8 mouse cellular contexts compared by ENCODE assay signal in genomic region chr12:112551861-112552375, GRCm38 (mm10). TPM values are rescaled to one million over a fixed set of nuclear protein-coding genes. Genes with fewer than 3 reads are reported as not detected.
DNase-seq lines count a peak whose midpoint lies in the region; ATAC-seq and TF ChIP-seq lines count a peak whose summit lies in the region.

No protein-coding gene starts in this region.

- CTCF ChIA-PET in Patski (lab: Charles Lee), result interaction anchor here (0.6 to 2.8 kb wide), 26 partner anchors 10 to 406 kb away, joined by 3 to 21 read pairs (median 4); partner anchors contain the start of genes Adssl1, Kif26a and Tmem179

- in situ Hi-C loops in Patski (cut with MboI; ENCODE audit: low pct_unique_long_range_greater_than_20kb), result loop anchor here (5.0 kb wide), 1 partner anchor 65 kb away; no protein-coding TSS in a partner anchor

- no peak overlapping the region for H3K27ac ChIP-seq in hindbrain, embryonic 14.5 days

- peak; percentile 39 for ATAC-seq in Patski
- ATAC-seq in hindbrain, embryonic 14.5 days (ENCODE audit: low FRiP score), result peak; percentile 61

- H3K9me3 ChIP-seq in hindbrain, embryonic 14.5 days (ENCODE audit: control insufficient read depth, low read length), result no peaks in the 10 kb centered on the region

- no peaks in the 10 kb centered on the region for H3K36me3 ChIP-seq in hindbrain, embryonic 14.5 days (replicated peaks; ENCODE audit: control insufficient read depth, insufficient read depth)

- H3K27me3 ChIP-seq in Patski, result no peaks in the 10 kb centered on the region
- no peaks in the 10 kb centered on the region for H3K27me3 ChIP-seq in hindbrain, embryonic 14.5 days (ENCODE audit: control insufficient read depth, insufficient read depth, low read length)

- peak; percentile 33 for DNase-seq in Patski (ENCODE audit: low read depth, low spot score)
- DNase-seq in cerebellum, adult 9-11 months, result peak; percentile 82
- peak; percentile 84 to 98 for DNase-seq in frontal cortex, adult 2 months (ENCODE audit: extremely low spot score in 1 of 2, low spot score in 1 of 2)
- peak; percentile 85 for DNase-seq in hindbrain, embryonic 14.5 days (ENCODE audit: low spot score)
- peak; percentile 91 for DNase-seq in left cerebral cortex, adult 11 months (ENCODE audit: low spot score)
- DNase-seq in lung, postnatal 4 days, result peak; percentile 80 to 91
- peak; percentile 97 for DNase-seq in retina, postnatal 1 day
- peak; percentile 80 to 89 for DNase-seq in thymus, postnatal 36 days

- POLR2A ChIA-PET in Patski (lab: Charles Lee), result interaction anchor here (0.5 to 1.6 kb wide), 3 partner anchors 50 to 406 kb away, joined by 3 to 5 read pairs (median 3); partner anchors contain the start of gene Kif26a

- H3K9ac ChIP-seq in hindbrain, embryonic 14.5 days, result no peak overlapping the region

- H3K4me2 ChIP-seq in hindbrain, embryonic 14.5 days (replicated peaks), result no peak overlapping the region

- 6% methylated on average over 13 of the region's 13 CpGs for WGBS in hindbrain, embryonic 14.5 days

- no peaks in the 10 kb centered on the region for H3K4me1 ChIP-seq in hindbrain, embryonic 14.5 days (replicated peaks; ENCODE audit: control insufficient read depth, insufficient read depth, low read length)

- no peak overlapping the region for H3K4me3 ChIP-seq in hindbrain, embryonic 14.5 days (replicated peaks; ENCODE audit: low read length)

- peak; percentile 98 for TF ChIP-seq CTCF in Patski (IDR thresholded peaks at IDR 0.05)

RNA-seq across cellular contexts. Expression of gene Tmem179, which starts 35.4 kb away (rescaled TPM):
- polyA plus RNA-seq in Patski (2021), result 1.1 TPM
- polyA plus RNA-seq in frontal cortex, adult 2 months (2012; rRNA removed), result 116 and 119 TPM in 2 replicates
- 64.6 and 72.2 TPM in 2 replicates for polyA plus RNA-seq in hindbrain, embryonic 14.5 days (2014; fragmentation: Nextera tagmentation; extraction: Ambion mirVana)

RNA-seq across cellular contexts. Expression of gene Inf2, which starts 36.7 kb away (rescaled TPM):
- polyA plus RNA-seq in Patski (2021), result 59.8 TPM
- polyA plus RNA-seq in frontal cortex, adult 2 months (2012; rRNA removed), result 87.3 and 106 TPM in 2 replicates
- 1.0 and 1.5 TPM in 2 replicates for polyA plus RNA-seq in hindbrain, embryonic 14.5 days (2014; fragmentation: Nextera tagmentation; extraction: Ambion mirVana)

Comparison
In these comparisons a context has a peak if more than half of its experiments do, and no peak if none do; other contexts are left out.
1. DNase-seq: peak in every context shown above with its lines; median percentile 97 in retina, postnatal 1 day; 91 in frontal cortex, adult 2 months; 91 in left cerebral cortex, adult 11 months; 86 in lung, postnatal 4 days; 85 in hindbrain, embryonic 14.5 days; 84 in thymus, postnatal 36 days; 82 in cerebellum, adult 9-11 months; 33 in Patski.
2. RNA of gene Tmem179, which starts 35.4 kb away (polyA plus RNA-seq): 116 to 119 TPM in frontal cortex, adult 2 months and 64.6 to 72.2 TPM in hindbrain, embryonic 14.5 days; 1.1 TPM in Patski (single experiment); every median in the first group is over 10 times any median in the second.
3. RNA of gene Inf2, which starts 36.7 kb away (polyA plus RNA-seq): 87.3 to 106 TPM in frontal cortex, adult 2 months and 59.8 TPM in Patski (single experiment); 1.0 to 1.5 TPM in hindbrain, embryonic 14.5 days; every median in the first group is over 10 times any median in the second.